Mouse (Mus musculus) erythroid progenitor cell, adult 5-6 weeks (primary cell): ENCODE results near the gene Fem1a. TPM values are rescaled to one million over a fixed set of nuclear protein-coding genes. Genes with fewer than 3 reads are reported as not detected.

Experiments used
- ATAC-seq: replicated peaks from 2 replicates; pipeline ENCODE4 v1.8.0; 2016; ENCODE audit warnings: moderate number of reproducible peaks, mild to moderate bottlenecking, moderate TSS enrichment, inconsistent platforms; ENCODE audit not compliant: poor library complexity, low FRiP score, severe bottlenecking
- total RNA-seq, 2 experiments: library from RNA; stranded (forward) in 1 of 2; stranded (reverse) in 1 of 2; fragments of 150-400 nt in 1 of 2; fragments of 186-747, 209-891 nt in 1 of 2; gene quantifications; 2 replicates each; pipeline versions ENCODE4 v1.2.3 to v1.2.4; 2015 to 2017; ENCODE audit warnings: low replicate concordance in 2 of 2

Gene Fem1a
- total RNA-seq (2015; ENCODE audit: low replicate concordance) = 7.2 and 8.4 TPM in 2 replicates
- 5.7 and 7.6 TPM in 2 replicates for total RNA-seq (2017; ENCODE audit: low replicate concordance)

DNA sequence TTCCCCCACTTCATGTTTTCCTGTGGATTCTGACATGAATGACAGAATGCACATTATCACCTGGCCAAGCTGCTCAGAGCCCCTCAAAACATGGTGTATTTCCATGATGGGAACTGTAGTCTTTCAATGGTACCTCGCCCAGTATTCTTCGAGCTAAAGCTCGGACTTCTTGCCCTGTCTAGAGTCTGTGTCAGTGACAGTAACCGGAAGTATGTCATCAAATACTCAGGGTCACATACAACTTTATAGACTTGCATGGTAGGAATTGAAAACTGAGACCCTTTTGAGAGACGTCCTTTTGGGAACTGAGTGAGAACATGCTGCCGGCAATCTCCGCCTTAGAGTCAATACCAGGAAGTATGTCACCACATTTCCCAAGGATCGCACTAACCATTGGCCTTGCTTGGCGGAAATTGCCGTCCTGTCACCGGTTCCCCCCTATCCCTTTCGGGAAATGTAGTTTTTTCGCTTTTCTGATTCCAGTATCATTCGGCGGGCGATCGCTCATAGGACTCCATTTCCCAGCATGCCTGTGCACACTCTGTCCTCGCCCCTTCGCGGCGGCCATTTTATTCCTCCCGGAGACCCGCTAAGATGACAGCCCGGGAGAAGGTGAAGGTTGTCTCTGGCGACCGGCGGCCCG is at the start of gene Fem1a:
Gene Fem1a, plus strand, starts transcription at position 572 of the 643 bp plus-strand sequence.
- peak; percentile 89 for ATAC-seq

GRCm38 (mm10) chr17:56206986-56207674 is 49.5 kb upstream of the Fem1a start:
- ATAC-seq = no peak

- ATAC-seq = no peak
Measured at GRCm38 (mm10) chr17:56207963-56208530, 48.6 kb upstream of the Fem1a start.

GRCm38 (mm10) chr17:56208821-56209220 is 47.8 kb upstream of the Fem1a start:
- ATAC-seq = no peak

- ATAC-seq = no peak
Measured at GRCm38 (mm10) chr17:56211090-56211489, 45.5 kb upstream of the Fem1a start.

GRCm38 (mm10) chr17:56212676-56213075 is 43.9 kb upstream of the Fem1a start:
- no peak for ATAC-seq

GRCm38 (mm10) chr17:56214229-56214628 is 42.4 kb upstream of the Fem1a start:
- no peak for ATAC-seq

DNA sequence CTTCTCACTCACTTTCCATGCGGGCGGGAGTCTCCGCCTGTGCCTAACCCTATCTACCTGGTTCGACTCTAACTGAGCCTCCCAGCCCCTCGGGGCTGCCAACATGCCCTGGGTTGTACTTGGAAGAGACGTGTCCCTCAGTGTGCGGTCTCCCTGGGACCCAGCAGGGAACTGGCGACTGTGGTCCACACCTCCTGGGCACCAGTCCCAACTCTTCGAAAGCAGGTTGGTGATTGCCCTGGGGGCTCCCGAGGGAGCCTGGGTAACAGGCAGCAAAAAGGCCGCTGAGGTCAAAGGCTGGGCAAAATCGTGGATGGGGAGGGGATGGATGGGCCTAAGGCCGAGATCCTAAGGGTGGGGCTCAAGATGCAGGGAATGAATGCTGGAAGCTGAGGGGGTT is 38.9 kb upstream of the Fem1a start:
- no peak for ATAC-seq

- peak; percentile 97 for ATAC-seq
Measured at GRCm38 (mm10) chr17:56218377-56219191, 38.0 kb upstream of the Fem1a start, which contains the start of gene Dpp9. TSS of gene Dpp9 (minus strand) at chr17:56218905.

GRCm38 (mm10) chr17:56219251-56219650 is 37.4 kb upstream of the Fem1a start:
- no peak for ATAC-seq

DNA sequence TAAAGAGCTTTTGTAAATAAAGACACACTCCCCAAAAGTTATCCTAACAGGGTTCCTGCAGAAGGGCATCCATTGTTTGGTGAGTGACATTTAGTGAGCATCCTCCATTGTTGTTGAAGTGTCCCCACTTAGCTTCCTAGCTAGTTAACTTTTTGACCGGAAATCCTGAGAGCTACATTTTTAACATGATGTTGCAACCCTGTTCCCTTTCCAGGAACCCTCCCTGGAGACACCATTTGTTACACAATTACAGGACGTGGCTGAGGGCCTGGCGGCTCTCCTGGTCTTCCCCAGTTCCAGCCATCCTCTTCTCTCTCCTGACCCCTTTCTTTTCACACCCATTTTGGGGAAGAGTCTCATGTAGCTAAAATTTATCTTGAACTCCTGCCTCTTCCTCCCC is 36.8 kb upstream of the Fem1a start:
- ATAC-seq = no peak

- ATAC-seq = no peak
Measured at GRCm38 (mm10) chr17:56224916-56225315, 31.7 kb upstream of the Fem1a start.

DNA sequence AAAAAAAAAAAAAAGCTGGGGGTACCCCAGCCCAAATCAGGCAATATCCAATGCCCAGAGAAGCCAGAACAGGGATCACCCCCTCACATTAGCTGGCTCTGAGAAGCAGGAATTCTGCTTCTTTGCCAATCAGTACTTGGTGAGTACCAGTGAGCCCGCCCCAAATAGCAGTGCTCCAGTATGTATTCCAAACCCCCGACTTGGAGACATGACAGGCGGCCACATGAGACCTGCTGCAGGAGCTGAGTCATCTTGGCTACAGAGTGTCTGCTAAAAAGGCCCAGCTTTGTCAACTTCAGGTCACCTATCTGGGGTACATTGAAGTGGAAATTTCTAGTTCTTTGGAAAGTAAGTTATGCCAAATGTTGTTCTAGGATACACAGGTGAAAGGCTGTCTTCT is 30.0 kb upstream of the Fem1a start:
- no peak for ATAC-seq

- ATAC-seq = no peak
Measured at GRCm38 (mm10) chr17:56229943-56230342, 26.7 kb upstream of the Fem1a start.

DNA sequence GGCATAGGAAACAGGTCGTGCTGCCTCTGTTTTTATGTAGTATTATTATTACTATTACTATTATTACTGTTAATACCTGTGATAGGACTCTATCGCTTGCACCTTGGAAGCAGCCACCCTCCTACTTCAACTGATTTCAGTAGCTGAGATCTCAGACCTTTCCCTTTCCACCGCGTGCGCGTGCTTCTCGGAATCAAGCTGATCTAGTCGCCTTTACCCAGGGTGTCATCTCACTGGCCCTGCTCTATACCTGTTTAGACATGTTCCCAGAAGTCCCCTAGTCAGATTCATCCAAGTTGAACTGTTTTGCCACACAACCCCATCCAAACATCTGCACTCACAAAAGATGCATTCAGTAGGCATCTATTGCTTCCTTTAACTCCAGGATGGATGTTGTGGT is 23.2 kb upstream of the Fem1a start:
- no peak for ATAC-seq

DNA sequence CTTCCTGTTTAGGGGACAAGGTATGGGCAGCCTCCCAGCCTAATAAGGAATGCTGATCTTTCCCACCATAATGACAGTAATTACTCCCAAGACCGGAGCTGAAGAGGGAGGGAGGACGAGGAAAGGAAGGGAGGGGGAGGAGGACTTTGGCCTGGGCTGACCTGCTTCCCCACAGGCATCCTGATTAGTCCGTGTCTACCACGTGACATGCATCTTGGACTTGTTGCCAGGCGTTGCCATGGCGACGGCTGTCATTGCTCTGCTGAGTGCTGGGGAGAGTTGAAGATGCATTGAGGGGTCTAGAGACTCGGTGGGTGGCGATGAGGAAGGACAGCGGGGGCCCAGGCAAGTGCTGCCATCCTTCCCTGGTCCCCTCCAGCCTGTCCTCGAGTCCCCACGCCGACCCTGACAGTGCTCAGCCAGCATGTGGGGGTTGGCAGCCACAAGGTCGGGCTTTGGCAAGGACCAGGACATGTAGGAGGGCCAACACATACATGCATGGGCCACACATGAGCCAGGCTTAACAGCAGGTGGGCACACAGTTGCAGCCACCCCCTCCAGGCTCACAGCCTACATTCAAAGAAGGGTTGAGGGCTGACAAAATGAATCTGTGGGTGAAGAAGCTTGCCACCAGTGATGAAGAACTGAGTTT is 22.7 kb upstream of the Fem1a start:
- no peak for ATAC-seq

DNA sequence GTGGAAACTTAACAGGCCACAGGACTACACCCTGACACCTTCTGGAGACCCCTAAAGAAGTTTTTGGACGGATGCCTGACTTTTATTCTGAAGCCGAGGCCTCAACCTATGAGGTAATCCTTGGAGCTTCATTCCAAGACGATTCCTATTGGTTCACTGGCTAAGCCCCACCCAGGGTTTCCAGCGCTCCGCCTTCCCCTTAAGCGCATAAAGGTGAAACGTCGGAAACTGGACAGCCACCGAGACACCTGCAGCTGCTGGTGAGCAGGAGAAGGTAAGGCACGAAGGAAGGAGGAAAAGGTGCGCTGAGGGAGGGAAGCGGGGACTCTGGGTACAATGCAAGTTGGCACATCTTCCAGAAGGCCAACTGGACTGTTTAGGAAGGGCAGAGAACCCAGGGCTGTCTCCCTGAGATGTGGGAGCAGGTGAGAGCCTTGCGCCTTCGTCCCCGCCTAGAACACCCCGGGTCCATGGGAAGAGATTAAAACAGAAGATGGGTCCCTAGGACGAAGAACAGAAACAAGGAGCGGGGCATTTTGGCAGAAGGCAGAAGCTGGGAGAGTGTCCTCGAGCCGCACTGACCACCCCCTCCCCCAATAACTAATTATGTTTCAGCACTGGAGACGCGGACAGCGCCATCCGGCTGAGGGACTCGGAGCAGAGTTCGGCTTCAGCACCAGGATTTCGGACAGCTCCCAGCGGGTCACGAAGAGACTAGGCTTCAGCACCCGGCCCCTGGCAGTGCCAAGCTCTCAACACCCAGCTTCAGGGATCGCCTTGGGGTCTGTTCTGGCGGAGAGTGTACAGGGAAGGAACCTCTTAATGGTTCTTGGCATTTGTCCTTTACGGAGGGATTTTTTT is 14.8 kb upstream of the Fem1a start:
- ATAC-seq = peak; percentile 66

GRCm38 (mm10) chr17:56245608-56246007 is 11.0 kb upstream of the Fem1a start:
- no peak for ATAC-seq
